Mouse (Mus musculus) hindbrain, embryonic 14.5 days (tissue): ENCODE measurements around the gene Olfr313. TPM values are rescaled to one million over a fixed set of nuclear protein-coding genes. Genes with fewer than 3 reads are reported as not detected.
"Not testable (repeated sequence)": the region's sequence is repeated elsewhere in the genome, so short reads cannot be mapped to it uniquely, and the experiment has no call there.

Experiments
- ATAC-seq: fragments of 200-750 bp; cut with Nextera tagmentation; 2 replicates; pipeline ENCODE4 v1.8.0; 2017; ENCODE audit warnings: moderate number of reproducible peaks, mild to moderate bottlenecking, moderate TSS enrichment, moderate library complexity; ENCODE audit not compliant: low FRiP score
- DNase-seq: peaks from one replicate; pipeline ENCODE4 v3.0.0-alpha.2; 2015; ENCODE audit warnings: low spot score
- H3K27ac ChIP-seq: fragments of 300-500 bp; sonication (generic); 2 replicates; pipeline ENCODE4 v1.5.1; 2014; ENCODE audit warnings: mild to moderate bottlenecking, moderate library complexity
- H3K27me3 ChIP-seq: fragments of 300-500 bp; sonication (generic); 2 replicates; pipeline ENCODE4 v1.6.1; 2014; ENCODE audit warnings: mild to moderate bottlenecking, low read length, mixed read lengths; ENCODE audit not compliant: control insufficient read depth, insufficient read depth
- H3K36me3 ChIP-seq: fragments of 300-500 bp; sonication (generic); replicated peaks from 2 replicates; pipeline ENCODE4 v1.6.1; 2014; ENCODE audit not compliant: control insufficient read depth, insufficient read depth
- H3K4me1 ChIP-seq: fragments of 300-500 bp; sonication (generic); replicated peaks from 2 replicates; pipeline ENCODE4 v1.6.1; 2014; ENCODE audit warnings: antibody characterized with exemption, low read length, mixed read lengths; ENCODE audit not compliant: control insufficient read depth, insufficient read depth
- H3K4me2 ChIP-seq: fragments of 300-500 bp; sonication (generic); replicated peaks from 2 replicates; pipeline ENCODE4 v1.6.1; 2014; ENCODE audit warnings: mild to moderate bottlenecking, moderate library complexity
- H3K4me3 ChIP-seq: fragments of 300-500 bp; sonication (generic); replicated peaks from 2 replicates; pipeline ENCODE4 v1.5.1; 2014; ENCODE audit warnings: mild to moderate bottlenecking, low read length
- H3K9ac ChIP-seq: fragments of 300-500 bp; sonication (generic); 2 replicates; pipeline ENCODE4 v1.6.1; 2014
- H3K9me3 ChIP-seq: fragments of 300-500 bp; sonication (generic); 2 replicates; pipeline ENCODE4 v1.6.1; 2016; ENCODE audit warnings: low read length; ENCODE audit not compliant: control insufficient read depth
- WGBS: fragments of 180-500 bp; shearing (Covaris S2); extraction: QIAGEN DNeasy Blood & Tissue Kit; methylation state at CpG from one replicate; pipeline ENCODE4 v1.1.7; 2014; 5-methylcytosine and 5-hydroxymethylcytosine counted together
- polyA plus RNA-seq: library from polyadenylated mRNA; unstranded; fragments of >200 nt; fragmentation: Nextera tagmentation; extraction: Ambion mirVana; gene quantifications from 2 replicates; pipeline ENCODE4 v1.2.1, GENCODE M21; 2014

Olfr313 gene
- polyA plus RNA-seq, 1 experiment from 2014 or later = not detected

GRCm38 (mm10) chr11:58832541-58832940, 17.7 kb downstream of the Olfr313 start:
- not testable (repeated sequence) for H3K4me3 ChIP-seq, H3K36me3 ChIP-seq, ATAC-seq, H3K4me2 ChIP-seq, H3K9ac ChIP-seq, H3K27ac ChIP-seq, H3K27me3 ChIP-seq, DNase-seq, H3K9me3 ChIP-seq, H3K4me1 ChIP-seq
- 92% methylated on average over 3 of the region's 3 CpGs for WGBS

GRCm38 (mm10) chr11:58838951-58839350, 24.2 kb downstream of the Olfr313 start, which contains the start of gene Olfr311:
Olfr311 (plus strand) TSS chr11:58839251.
- H3K36me3 ChIP-seq, H3K27me3 ChIP-seq, H3K9me3 ChIP-seq, DNase-seq, ATAC-seq, H3K9ac ChIP-seq, H3K4me1 ChIP-seq, H3K4me2 ChIP-seq, H3K4me3 ChIP-seq, H3K27ac ChIP-seq: not testable (repeated sequence)

- DNase-seq (peak; percentile 99), ATAC-seq (peak; percentile 100)
- WGBS = 2% methylated on average over 24 of the region's 24 CpGs
Observed at GRCm38 (mm10) chr11:58846919-58847461, 32.2 kb downstream of the Olfr313 start, which contains the start of gene Gm12258. Gm12258 (plus strand) TSS chr11:58847158.

GRCm38 (mm10) chr11:58847636-58848035, 32.8 kb downstream of the Olfr313 start:
- H3K36me3 ChIP-seq = peaks cover 33% of the 10 kb centered on the region
- H3K9ac ChIP-seq = peak overlapping the region; percentile 88
- H3K27me3 ChIP-seq = no peaks in the 10 kb centered on the region
- DNase-seq (no peak), ATAC-seq (0 out of 2 replicates have a peak, but pooled peaks have one; percentile 5)
- peaks cover 13% of the 10 kb centered on the region for H3K4me1 ChIP-seq
- peak overlapping the region; percentile 82 for H3K4me2 ChIP-seq
- 49% methylated on average over 9 of the region's 9 CpGs for WGBS
- H3K27ac ChIP-seq = peak overlapping the region; percentile 91; the same call in 1 of the 2 replicates
- no peaks in the 10 kb centered on the region for H3K9me3 ChIP-seq
- peak overlapping the region; percentile 78 for H3K4me3 ChIP-seq

More at GRCm38 (mm10) chr11:58846919-58847461, 32.2 kb downstream of the Olfr313 start, which contains the start of gene Gm12258:
- H3K4me1 ChIP-seq = peaks cover 13% of the 10 kb centered on the region
- peak within 1 kb of the TSS; percentile 78 for H3K4me3 ChIP-seq
- H3K27ac ChIP-seq = peak within 1 kb of the TSS; percentile 91
- peaks cover 27% of the 10 kb centered on the region for H3K36me3 ChIP-seq
- H3K9ac ChIP-seq = peak within 1 kb of the TSS; percentile 88
- no peaks in the 10 kb centered on the region for H3K27me3 ChIP-seq
- peak within 1 kb of the TSS; percentile 82 for H3K4me2 ChIP-seq
- no peaks in the 10 kb centered on the region for H3K9me3 ChIP-seq

- H3K27ac ChIP-seq = no peak overlapping the region
- no peak overlapping the region for H3K4me2 ChIP-seq
- no peak overlapping the region for H3K4me3 ChIP-seq
- no peaks in the 10 kb centered on the region for H3K9me3 ChIP-seq
- no peak overlapping the region for H3K9ac ChIP-seq
- H3K4me1 ChIP-seq = peaks cover 13% of the 10 kb centered on the region
- H3K36me3 ChIP-seq = peaks cover 54% of the 10 kb centered on the region
- H3K27me3 ChIP-seq = no peaks in the 10 kb centered on the region
- ATAC-seq (no peak), DNase-seq (no peak)
- WGBS = 67% methylated on average over 2 of the region's 2 CpGs
Observed at GRCm38 (mm10) chr11:58849731-58850130, 34.9 kb downstream of the Olfr313 start.

- no peaks in the 10 kb centered on the region for H3K27me3 ChIP-seq
- no peak for DNase-seq
- 96% methylated on average over 8 of the region's 8 CpGs for WGBS
- no peaks in the 10 kb centered on the region for H3K4me1 ChIP-seq
- peaks cover 23% of the 10 kb centered on the region for H3K9me3 ChIP-seq
- no peak overlapping the region for H3K4me3 ChIP-seq
- no peak overlapping the region for H3K9ac ChIP-seq
- ATAC-seq = no peak
- no peak overlapping the region for H3K4me2 ChIP-seq
- H3K36me3 ChIP-seq = peaks cover 53% of the 10 kb centered on the region
- no peak overlapping the region for H3K27ac ChIP-seq
Observed at GRCm38 (mm10) chr11:58860744-58861143, 45.9 kb downstream of the Olfr313 start.

- peaks cover 12% of the 10 kb centered on the region; the same call in 1 of the 2 replicates for H3K36me3 ChIP-seq
- peak; percentile 84 for DNase-seq
- H3K9me3 ChIP-seq = no peaks in the 10 kb centered on the region
- peak within 1 kb of the TSS; percentile 78 for H3K9ac ChIP-seq
- no peaks in the 10 kb centered on the region for H3K27me3 ChIP-seq
- ATAC-seq = peak; percentile 89
- H3K27ac ChIP-seq = peak within 1 kb of the TSS; percentile 84
- WGBS = 4% methylated on average over 37 of the region's 37 CpGs
- peak within 1 kb of the TSS; percentile 62 for H3K4me3 ChIP-seq
- peaks cover 8% of the 10 kb centered on the region; the same call in 1 of the 2 replicates for H3K4me1 ChIP-seq
- peak within 1 kb of the TSS; percentile 53 for H3K4me2 ChIP-seq
Observed at GRCm38 (mm10) chr11:58867039-58867953, 52.5 kb downstream of the Olfr313 start, which contains the start of gene 2810021J22Rik. 2810021J22Rik (plus strand) TSS chr11:58867216.

- ATAC-seq = no peak
Observed at GRCm38 (mm10) chr11:58867954-58868330, 53.1 kb downstream of the Olfr313 start.

More at GRCm38 (mm10) chr11:58867954-58868330, 53.1 kb downstream of the Olfr313 start:
- Histone ChIP-seq H3K9ac (peak overlapping the region; percentile 78; the same call in 1 of the 2 replicates), H3K4me1 (peaks cover 8% of the 10 kb centered on the region; the same call in 1 of the 2 replicates), H3K4me2 (peak overlapping the region; percentile 53), H3K36me3 (peaks cover 13% of the 10 kb centered on the region; the same call in 1 of the 2 replicates), H3K9me3 (no peaks in the 10 kb centered on the region), H3K27ac (no peak overlapping the region), H3K27me3 (no peaks in the 10 kb centered on the region), H3K4me3 (peak overlapping the region; percentile 62)
- 81% methylated on average over 6 of the region's 6 CpGs for WGBS
- no peak for DNase-seq
